Mouse (Mus musculus) bone marrow, adult 2 months (tissue): ENCODE data around the gene Tex13c2.

Experiments
- CTCF ChIP-seq: fragments of 200-500 bp; IDR thresholded peaks from 2 replicates; pipeline ENCODE4 v1.5.1; 2011; ENCODE audit warnings: low read length, control low read depth; ENCODE audit not compliant: control insufficient read depth, insufficient read depth
- POLR2A ChIP-seq: fragments of 200-500 bp; IDR thresholded peaks from 2 replicates; pipeline ENCODE4 v1.6.1; 2011; ENCODE audit warnings: low read depth, mild to moderate bottlenecking, control low read depth, low read length, borderline replicate concordance; ENCODE audit not compliant: control insufficient read depth

DNA sequence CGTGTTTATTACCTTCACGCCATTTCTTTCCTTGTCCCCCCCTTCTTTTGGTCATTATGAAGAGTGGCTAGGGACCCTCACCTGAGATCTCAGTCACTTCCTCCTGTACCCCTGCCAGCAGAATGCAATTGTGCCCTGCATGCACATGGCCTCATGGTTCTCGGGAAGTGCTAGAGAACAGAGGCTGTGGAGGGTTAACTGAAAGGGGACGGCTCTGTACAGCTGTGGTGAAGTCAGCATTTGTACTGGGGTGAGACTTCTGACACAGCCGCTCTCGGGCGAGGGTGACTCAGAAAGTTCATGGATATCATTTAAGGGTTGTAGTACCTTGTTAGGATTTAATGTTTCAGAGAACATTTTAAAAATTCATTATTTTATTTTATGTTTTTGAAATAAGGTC lies 35.0 kb upstream of the Tex13c2 start:
- no peak for TF ChIP-seq CTCF
- no peak for TF ChIP-seq POLR2A
